Mouse (Mus musculus) urinary bladder, adult 18-20 months (tissue): ENCODE measurements around the gene Gm11077.

Source experiments
- DNase-seq, 2 experiments: peaks; one replicate each; pipeline ENCODE4 v3.0.0; 2022; ENCODE audit warnings: low spot score in 2 of 2, mixed read lengths in 2 of 2

Gene Gm11077

GRCm38 (mm10) chr6:140729272-140729671, at the start of gene Gm11077:
TSS of gene Gm11077 (plus strand) at chr6:140729284.
- DNase-seq: no peak

- DNase-seq: no peak
These were observed 48.4 kb upstream of the Gm11077 start for GRCm38 (mm10) chr6:140680713-140681112.

- DNase-seq: peak in 1 of 2 experiments; percentile 8
These were observed 46.3 kb upstream of the Gm11077 start for GRCm38 (mm10) chr6:140682829-140683228.

GRCm38 (mm10) chr6:140684403-140684802, 44.7 kb upstream of the Gm11077 start:
- DNase-seq: no peak

GRCm38 (mm10) chr6:140689617-140690404, 39.3 kb upstream of the Gm11077 start:
- no peak for DNase-seq

- no peak for DNase-seq
These were observed 36.9 kb upstream of the Gm11077 start for GRCm38 (mm10) chr6:140692160-140692559.

- DNase-seq: no peak
These were observed 32.7 kb upstream of the Gm11077 start for GRCm38 (mm10) chr6:140696192-140696879.

GRCm38 (mm10) chr6:140697994-140698393, 31.1 kb upstream of the Gm11077 start:
- no peak for DNase-seq

- DNase-seq: no peak
These were observed 30.5 kb upstream of the Gm11077 start for GRCm38 (mm10) chr6:140698596-140698995.

GRCm38 (mm10) chr6:140701259-140701658, 27.8 kb upstream of the Gm11077 start:
- no peak for DNase-seq

GRCm38 (mm10) chr6:140705132-140705531, 24.0 kb upstream of the Gm11077 start:
- no peak for DNase-seq

- no peak for DNase-seq
These were observed 23.0 kb upstream of the Gm11077 start for GRCm38 (mm10) chr6:140706056-140706455.

GRCm38 (mm10) chr6:140708059-140708458, 21.0 kb upstream of the Gm11077 start:
- no peak for DNase-seq

- DNase-seq: no peak
These were observed 19.5 kb upstream of the Gm11077 start for GRCm38 (mm10) chr6:140709415-140710107.

- peak; percentile 33 to 48 for DNase-seq
These were observed 16.3 kb upstream of the Gm11077 start for GRCm38 (mm10) chr6:140712754-140713153.

GRCm38 (mm10) chr6:140714905-140715365, 14.1 kb upstream of the Gm11077 start:
- DNase-seq: peak; percentile 35 to 36

GRCm38 (mm10) chr6:140722058-140722457, 7.0 kb upstream of the Gm11077 start:
- no peak for DNase-seq

- DNase-seq: no peak
These were observed 1.8 kb downstream of the Gm11077 start for GRCm38 (mm10) chr6:140730669-140731401.

GRCm38 (mm10) chr6:140731402-140731730, 2.3 kb downstream of the Gm11077 start:
- DNase-seq: no peak

- DNase-seq: no peak
These were observed 4.0 kb downstream of the Gm11077 start for GRCm38 (mm10) chr6:140732971-140733640.

GRCm38 (mm10) chr6:140733641-140733986, 4.5 kb downstream of the Gm11077 start:
- DNase-seq: no peak
